Mouse (Mus musculus): ENCODE measurements at regions not wholly inside any gene's neighbourhood (a gene's known extent, or its start where the extent isn't known, plus 50 kb on each side); places are given as distances from the start of the nearest gene placed in this dataset.

DNA sequence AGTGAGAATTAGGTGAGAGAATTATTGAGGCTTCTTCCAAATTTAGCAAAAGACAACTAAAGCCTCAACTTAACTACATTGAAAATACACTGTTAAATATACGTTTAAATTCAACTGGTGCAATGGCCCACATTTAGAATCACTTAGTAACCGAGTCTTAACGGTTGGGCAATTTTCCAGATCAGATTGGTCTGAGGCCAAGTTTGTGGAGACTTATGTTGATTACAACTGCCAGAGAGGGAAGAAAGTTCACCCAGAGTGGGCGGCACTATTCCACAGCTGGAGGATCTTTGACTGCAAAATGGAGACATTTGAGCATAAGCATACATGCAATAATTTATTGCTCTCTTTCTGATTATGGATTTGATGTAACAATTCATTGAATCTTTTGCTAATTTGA, 146.5 kb upstream of the Tprg start:
- H3K4me3 ChIP-seq, result no peak overlapping the region
- no peaks in the 10 kb centered on the region for H3K36me3 ChIP-seq (replicated peaks)
- whole genome bisulfite sequencing, result 86% methylated on average over 4 of the region's 4 CpGs
- H3K27ac ChIP-seq (replicated peaks), result no peak overlapping the region
- DNase-seq (ENCODE audit: low spot score), result no peak
- no peaks in the 10 kb centered on the region for H3K9me3 ChIP-seq
- H3K4me1 ChIP-seq, result no peaks in the 10 kb centered on the region
- H3K27me3 ChIP-seq (replicated peaks; ENCODE audit: low read depth, poor library complexity, severe bottlenecking), result no peaks in the 10 kb centered on the region

DNA sequence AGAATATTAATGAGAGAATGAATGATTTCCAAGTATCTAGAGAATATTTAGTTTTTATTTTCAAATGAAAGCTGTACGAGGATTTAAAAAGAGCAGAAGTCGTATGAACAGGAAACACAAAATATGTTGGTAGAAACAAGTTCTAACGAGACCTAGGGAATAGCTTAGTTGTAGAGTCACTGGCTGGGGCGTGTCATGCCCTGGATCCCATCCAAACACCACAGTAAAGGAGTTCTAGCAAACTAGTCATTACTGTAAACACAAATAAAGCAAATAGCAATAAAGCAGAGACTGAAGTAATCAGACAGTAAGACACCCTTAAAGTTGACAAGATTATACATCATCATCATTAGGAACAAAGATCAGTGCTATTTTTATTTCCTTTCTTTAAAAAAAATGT, 139.1 kb upstream of the Tprg start:
- Histone ChIP-seq H3K4me1 (no peaks in the 10 kb centered on the region), H3K27me3 (replicated peaks; ENCODE audit: low read depth, poor library complexity, severe bottlenecking) (no peaks in the 10 kb centered on the region), H3K4me3 (no peak overlapping the region), H3K27ac (replicated peaks) (no peak overlapping the region), H3K36me3 (replicated peaks) (no peaks in the 10 kb centered on the region), H3K9me3 (no peaks in the 10 kb centered on the region)
- WGBS, result 84% methylated on average over 4 of the region's 4 CpGs
- DNase-seq (ENCODE audit: low spot score), result no peak

DNA sequence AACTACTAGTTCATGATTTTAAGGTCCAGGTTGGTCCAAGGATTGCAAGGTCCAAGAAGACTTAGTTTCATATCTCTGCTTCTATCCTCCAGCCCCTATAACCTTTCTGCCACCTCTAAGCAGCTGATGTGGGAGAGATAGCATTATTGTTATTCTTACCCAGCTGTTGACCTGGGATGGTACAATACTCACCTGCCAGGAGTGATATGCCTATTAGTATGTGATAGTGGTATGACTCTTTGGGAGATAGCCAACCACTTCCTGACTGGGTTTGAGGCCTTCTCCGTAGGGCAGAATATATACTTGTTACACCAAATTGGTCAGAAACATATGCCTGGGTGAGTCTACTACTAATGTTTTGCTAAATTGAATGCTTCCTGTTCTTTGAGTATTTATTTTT, 137.4 kb upstream of the Tprg start:
- no peaks in the 10 kb centered on the region for H3K9me3 ChIP-seq
- DNase-seq (ENCODE audit: low spot score), result no peak
- H3K36me3 ChIP-seq (replicated peaks), result no peaks in the 10 kb centered on the region
- 89% methylated on average over 1 of the region's 1 CpGs for WGBS
- no peaks in the 10 kb centered on the region for H3K27me3 ChIP-seq (replicated peaks; ENCODE audit: low read depth, poor library complexity, severe bottlenecking)
- H3K27ac ChIP-seq (replicated peaks), result no peak overlapping the region
- no peak overlapping the region for H3K4me3 ChIP-seq
- no peaks in the 10 kb centered on the region for H3K4me1 ChIP-seq

DNA sequence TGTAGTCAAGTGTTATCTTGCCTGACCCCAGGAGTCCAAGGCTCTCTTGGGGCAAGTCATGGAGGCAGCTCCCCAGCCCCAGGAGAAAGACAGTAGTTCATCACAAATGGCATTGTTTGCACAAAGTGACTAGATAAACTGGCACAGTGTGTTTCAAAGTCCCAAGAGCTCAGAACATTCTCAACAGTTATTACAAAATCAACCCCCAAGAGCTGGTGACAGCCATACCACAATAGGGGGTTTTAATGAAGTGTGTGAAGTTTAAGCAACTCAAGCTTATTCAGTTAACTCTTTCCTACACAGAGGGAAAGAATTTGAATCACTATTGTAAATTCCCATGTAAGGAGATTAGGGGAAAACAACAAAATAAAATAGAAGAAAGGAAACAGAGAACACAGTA, 109.7 kb upstream of the Tprg start:
- no peak for DNase-seq (ENCODE audit: low spot score)
- Histone ChIP-seq H3K9me3 (no peaks in the 10 kb centered on the region), H3K4me3 (no peak overlapping the region), H3K27ac (replicated peaks) (no peak overlapping the region), H3K4me1 (no peaks in the 10 kb centered on the region), H3K36me3 (replicated peaks) (no peaks in the 10 kb centered on the region), H3K27me3 (replicated peaks; ENCODE audit: low read depth, poor library complexity, severe bottlenecking) (no peaks in the 10 kb centered on the region)

DNA sequence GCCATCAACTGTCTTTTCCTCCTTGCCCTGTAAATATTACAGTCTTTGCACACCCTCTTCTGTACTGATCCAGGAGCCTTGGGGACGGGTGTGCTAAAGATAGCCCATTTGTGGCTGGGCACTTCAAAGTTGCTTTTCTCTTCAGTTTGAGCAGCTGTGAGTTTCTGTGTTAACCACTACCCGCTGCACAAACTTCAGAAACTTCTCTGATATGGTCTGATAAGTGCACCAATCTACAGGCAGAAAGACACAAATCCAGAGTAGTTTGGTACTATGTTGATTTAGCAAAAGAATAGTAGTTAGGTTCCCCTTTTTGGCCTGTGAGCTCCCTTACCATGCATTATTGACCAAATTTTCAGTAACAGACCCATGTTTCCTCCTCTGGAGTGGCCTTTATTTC, 108.6 kb upstream of the Tprg start:
- Histone ChIP-seq H3K36me3 (replicated peaks) (no peaks in the 10 kb centered on the region), H3K27me3 (replicated peaks; ENCODE audit: low read depth, poor library complexity, severe bottlenecking) (no peaks in the 10 kb centered on the region), H3K27ac (replicated peaks) (no peak overlapping the region), H3K4me1 (no peaks in the 10 kb centered on the region), H3K4me3 (no peak overlapping the region), H3K9me3 (no peaks in the 10 kb centered on the region)
- DNase-seq (ENCODE audit: low spot score), result no peak
- WGBS, result 79% methylated on average over 2 of the region's 2 CpGs

DNA sequence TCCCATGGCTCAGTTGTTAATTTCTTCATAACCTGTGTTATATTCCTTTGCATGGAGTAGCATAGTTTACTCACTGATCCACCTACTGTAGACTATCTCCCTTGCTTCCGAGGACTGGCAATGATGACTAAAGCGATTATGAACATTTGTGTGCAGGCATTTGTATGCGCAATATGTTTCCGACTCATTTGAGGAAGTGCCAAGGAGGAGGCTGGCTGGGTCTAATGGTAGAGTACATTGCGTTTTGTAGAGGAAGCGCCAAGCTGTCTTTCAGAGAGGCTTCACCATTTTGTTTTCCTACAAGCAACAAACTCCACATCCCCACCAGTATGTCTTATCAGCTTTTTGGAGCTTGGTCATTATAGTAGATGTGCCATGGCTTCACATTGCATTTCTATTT, 104.7 kb upstream of the Tprg start:
- Histone ChIP-seq H3K4me1 (no peaks in the 10 kb centered on the region), H3K27ac (replicated peaks) (no peak overlapping the region), H3K4me3 (no peak overlapping the region), H3K36me3 (replicated peaks) (no peaks in the 10 kb centered on the region), H3K27me3 (replicated peaks; ENCODE audit: low read depth, poor library complexity, severe bottlenecking) (no peaks in the 10 kb centered on the region), H3K9me3 (no peaks in the 10 kb centered on the region)
- no peak for DNase-seq (ENCODE audit: low spot score)
- WGBS, result 92% methylated on average over 6 of the region's 6 CpGs

DNA sequence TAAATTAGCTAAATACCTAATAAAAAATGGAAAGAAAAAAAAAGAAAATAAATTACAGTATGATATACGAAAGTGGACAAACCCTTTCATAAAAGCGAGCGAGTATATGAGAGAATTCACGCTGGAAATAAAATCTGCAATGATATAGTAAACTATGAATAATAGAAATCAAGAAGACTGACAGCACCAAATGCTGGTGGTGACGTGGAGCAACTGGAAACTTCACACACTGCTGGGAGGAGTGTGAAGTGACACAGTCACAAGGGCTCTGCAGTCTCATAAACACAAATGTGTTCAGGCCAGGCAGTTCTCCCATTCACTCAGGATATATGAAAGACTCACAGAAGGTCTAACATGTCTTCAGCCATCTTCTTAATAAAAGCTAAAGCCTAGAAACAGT, 89.5 kb upstream of the Tprg start:
- H3K4me1 ChIP-seq, result no peaks in the 10 kb centered on the region
- no peaks in the 10 kb centered on the region for H3K27me3 ChIP-seq (replicated peaks; ENCODE audit: low read depth, poor library complexity, severe bottlenecking)
- no peaks in the 10 kb centered on the region for H3K36me3 ChIP-seq (replicated peaks)
- H3K9me3 ChIP-seq, result no peaks in the 10 kb centered on the region
- H3K4me3 ChIP-seq, result no peak overlapping the region
- DNase-seq (ENCODE audit: low spot score), result no peak
- no peak overlapping the region for H3K27ac ChIP-seq (replicated peaks)
- 94% methylated on average over 5 of the region's 5 CpGs for WGBS

DNA sequence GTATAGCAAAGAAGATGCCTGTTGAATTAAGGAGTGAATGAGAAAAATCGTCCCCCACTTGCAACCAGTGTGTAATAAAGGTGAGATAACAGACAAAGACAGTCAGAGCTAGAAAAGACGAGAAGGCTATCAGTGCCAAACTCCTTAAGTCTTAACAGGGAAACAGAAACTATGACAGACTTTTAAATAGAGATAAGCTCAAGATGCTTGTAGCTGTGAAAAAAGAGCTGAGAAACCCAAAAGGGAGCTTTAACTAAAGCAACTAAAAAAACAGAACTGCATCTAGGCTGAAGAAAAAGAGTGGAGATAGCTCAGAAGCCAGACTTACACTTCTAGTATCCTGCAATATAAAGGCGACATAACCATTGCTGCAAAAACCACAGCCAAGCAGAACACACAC, 87.8 kb upstream of the Tprg start:
- Histone ChIP-seq H3K27me3 (replicated peaks; ENCODE audit: low read depth, poor library complexity, severe bottlenecking) (no peaks in the 10 kb centered on the region), H3K36me3 (replicated peaks) (no peaks in the 10 kb centered on the region), H3K4me1 (no peaks in the 10 kb centered on the region), H3K27ac (replicated peaks) (no peak overlapping the region), H3K9me3 (no peaks in the 10 kb centered on the region), H3K4me3 (no peak overlapping the region)
- no peak for DNase-seq (ENCODE audit: low spot score)
- 78% methylated on average over 3 of the region's 3 CpGs for WGBS

DNA sequence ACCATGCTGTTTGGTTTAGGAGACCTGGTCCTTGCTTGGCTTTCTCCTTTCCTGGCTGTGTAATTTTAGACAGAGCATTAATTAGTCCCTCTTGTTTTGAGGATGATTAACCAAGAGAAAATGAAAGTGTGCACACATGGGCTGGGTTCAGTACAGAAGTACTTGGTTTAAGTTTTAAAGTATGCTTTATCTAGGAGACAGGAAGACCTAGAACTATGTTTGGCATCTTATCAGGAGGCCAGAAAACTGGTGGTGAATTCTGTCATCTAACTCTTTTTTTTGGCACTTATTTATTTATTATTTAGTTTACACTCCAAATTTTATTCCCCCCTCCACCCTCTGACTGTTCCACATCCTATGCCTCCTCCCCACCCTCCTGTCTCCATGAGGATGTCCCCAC, 86.6 kb upstream of the Tprg start:
- no peak overlapping the region for H3K4me3 ChIP-seq
- DNase-seq (ENCODE audit: low spot score), result no peak
- H3K27ac ChIP-seq (replicated peaks), result no peak overlapping the region
- H3K9me3 ChIP-seq, result no peaks in the 10 kb centered on the region
- H3K36me3 ChIP-seq (replicated peaks), result no peaks in the 10 kb centered on the region
- no peaks in the 10 kb centered on the region for H3K4me1 ChIP-seq
- no peaks in the 10 kb centered on the region for H3K27me3 ChIP-seq (replicated peaks; ENCODE audit: low read depth, poor library complexity, severe bottlenecking)

DNA sequence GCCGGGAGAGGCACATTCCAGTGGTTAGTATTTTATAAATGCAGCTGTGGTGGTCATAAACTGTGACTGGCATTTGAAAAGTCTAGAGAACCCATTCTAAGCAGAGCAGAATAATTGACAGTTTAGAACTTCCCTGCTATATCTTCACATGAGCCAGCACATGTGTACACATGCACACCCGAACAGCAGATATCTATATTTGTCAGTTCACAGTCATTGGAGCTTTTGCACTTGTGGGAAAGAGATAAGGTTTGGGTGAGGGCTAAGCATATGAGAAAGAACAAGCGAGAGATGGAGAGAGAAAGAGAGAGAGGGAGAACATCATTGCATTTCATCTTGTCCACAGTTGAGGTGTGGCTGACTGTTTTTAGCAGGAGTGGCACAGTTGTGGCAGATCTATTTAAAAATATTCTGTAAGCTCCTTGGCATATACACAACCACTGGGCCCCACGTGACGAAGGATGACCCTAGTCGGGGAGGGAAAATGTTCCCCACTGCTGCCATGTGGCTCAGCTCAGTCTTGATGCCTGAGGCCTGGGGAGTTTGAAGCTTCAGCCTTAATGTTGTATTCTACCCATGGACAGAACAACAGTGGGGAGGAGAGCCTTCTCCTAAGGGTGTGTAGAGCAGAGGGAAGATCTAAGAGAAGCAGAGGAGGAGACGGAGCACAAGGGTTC, 85.4 kb upstream of the Tprg start:
- no peak overlapping the region for H3K27ac ChIP-seq (replicated peaks)
- no peak overlapping the region for H3K4me3 ChIP-seq
- no peaks in the 10 kb centered on the region for H3K27me3 ChIP-seq (replicated peaks; ENCODE audit: low read depth, poor library complexity, severe bottlenecking)
- no peaks in the 10 kb centered on the region for H3K4me1 ChIP-seq
- no peak for DNase-seq (ENCODE audit: low spot score)
- no peaks in the 10 kb centered on the region for H3K9me3 ChIP-seq
- 86% methylated on average over 7 of the region's 7 CpGs for WGBS
- H3K36me3 ChIP-seq (replicated peaks), result no peaks in the 10 kb centered on the region

DNA sequence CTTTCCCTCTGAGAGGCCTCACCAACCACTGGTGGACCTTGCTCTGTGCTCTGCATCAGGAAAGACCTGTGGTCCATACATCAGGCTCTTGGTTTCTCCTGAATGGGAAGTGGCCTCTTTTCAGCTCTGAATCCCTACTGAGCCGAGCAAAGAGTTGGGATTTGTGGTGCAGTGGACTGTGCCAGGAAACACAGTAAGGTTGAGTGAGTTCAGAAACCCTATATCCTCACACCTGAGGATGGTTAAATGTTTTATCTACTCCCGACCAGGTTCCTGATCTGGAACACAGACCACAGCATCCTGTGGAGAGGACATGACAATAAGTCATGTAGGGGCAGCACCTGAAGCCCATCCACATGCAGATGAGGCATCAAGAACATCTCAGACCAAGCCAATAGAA, 73.4 kb upstream of the Tprg start:
- H3K36me3 ChIP-seq (replicated peaks), result no peaks in the 10 kb centered on the region
- H3K4me3 ChIP-seq, result no peak overlapping the region
- no peak overlapping the region for H3K27ac ChIP-seq (replicated peaks)
- 67% methylated on average over 2 of the region's 2 CpGs for WGBS
- H3K9me3 ChIP-seq, result no peaks in the 10 kb centered on the region
- H3K4me1 ChIP-seq, result no peaks in the 10 kb centered on the region
- H3K27me3 ChIP-seq (replicated peaks; ENCODE audit: low read depth, poor library complexity, severe bottlenecking), result no peaks in the 10 kb centered on the region
- no peak for DNase-seq (ENCODE audit: low spot score)

DNA sequence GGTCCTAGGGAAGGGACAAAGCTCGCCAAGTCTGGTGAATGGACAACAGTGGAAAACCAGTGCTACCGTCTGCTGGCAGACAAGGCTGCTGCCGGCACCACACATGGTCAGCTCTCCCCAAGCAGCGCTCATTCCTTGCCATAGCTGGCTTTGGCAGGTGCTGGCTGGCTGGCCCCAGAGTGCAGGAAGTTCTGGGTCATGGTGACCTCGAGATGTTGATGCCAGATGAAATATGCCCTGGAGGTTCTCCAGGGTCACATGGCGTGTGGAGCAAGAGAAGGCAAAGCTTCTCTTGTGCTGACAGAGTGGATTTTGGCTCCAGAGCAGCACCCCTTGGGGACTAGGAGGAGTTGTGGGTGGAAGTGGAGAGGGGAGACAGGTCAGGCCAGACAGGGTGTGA, 66.1 kb upstream of the Tprg start:
- Histone ChIP-seq H3K27me3 (replicated peaks; ENCODE audit: low read depth, poor library complexity, severe bottlenecking) (no peaks in the 10 kb centered on the region), H3K4me3 (no peak overlapping the region), H3K27ac (replicated peaks) (no peak overlapping the region), H3K4me1 (no peaks in the 10 kb centered on the region), H3K9me3 (no peaks in the 10 kb centered on the region), H3K36me3 (replicated peaks) (no peaks in the 10 kb centered on the region)
- no peak for DNase-seq (ENCODE audit: low spot score)
- WGBS, result 82% methylated on average over 6 of the region's 6 CpGs

DNA sequence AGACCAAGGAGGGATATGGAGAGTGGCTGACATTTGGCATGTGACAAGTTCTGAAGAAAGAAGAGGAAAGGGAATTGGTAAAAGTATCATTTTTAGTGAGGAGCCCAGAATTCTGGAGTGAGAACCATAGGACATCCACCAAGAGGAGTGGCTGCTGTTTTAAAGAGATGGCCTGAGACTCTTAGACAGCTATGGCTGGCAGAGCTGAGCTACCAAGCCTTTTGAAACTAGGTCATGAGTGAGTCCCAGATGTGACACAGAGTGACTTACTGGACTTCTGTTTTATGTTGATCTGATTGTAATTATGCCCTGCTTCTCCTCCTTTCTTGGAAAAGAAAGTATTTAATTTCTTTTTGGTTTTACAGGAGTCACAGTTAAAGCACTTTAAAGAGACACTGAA, 61.8 kb upstream of the Tprg start:
- Histone ChIP-seq H3K27me3 (replicated peaks; ENCODE audit: low read depth, poor library complexity, severe bottlenecking) (no peaks in the 10 kb centered on the region), H3K4me3 (no peak overlapping the region), H3K36me3 (replicated peaks) (no peaks in the 10 kb centered on the region), H3K9me3 (no peaks in the 10 kb centered on the region), H3K27ac (replicated peaks) (no peak overlapping the region), H3K4me1 (no peaks in the 10 kb centered on the region)
- DNase-seq (ENCODE audit: low spot score), result no peak
